Mouse (Mus musculus) lung, postnatal 0 days (tissue): Measurements from ENCODE around the gene Uck2.

Experiments used
- CTCF ChIP-seq: IDR thresholded peaks from 2 replicates; pipeline ENCODE4 v1.5.1; 2016; ENCODE audit warnings: antibody characterized with exemption, mild to moderate bottlenecking
- EP300 ChIP-seq: IDR thresholded peaks from 2 replicates; pipeline ENCODE4 v1.6.1; 2016; ENCODE audit warnings: antibody characterized with exemption, mild to moderate bottlenecking, control low read depth

DNA sequence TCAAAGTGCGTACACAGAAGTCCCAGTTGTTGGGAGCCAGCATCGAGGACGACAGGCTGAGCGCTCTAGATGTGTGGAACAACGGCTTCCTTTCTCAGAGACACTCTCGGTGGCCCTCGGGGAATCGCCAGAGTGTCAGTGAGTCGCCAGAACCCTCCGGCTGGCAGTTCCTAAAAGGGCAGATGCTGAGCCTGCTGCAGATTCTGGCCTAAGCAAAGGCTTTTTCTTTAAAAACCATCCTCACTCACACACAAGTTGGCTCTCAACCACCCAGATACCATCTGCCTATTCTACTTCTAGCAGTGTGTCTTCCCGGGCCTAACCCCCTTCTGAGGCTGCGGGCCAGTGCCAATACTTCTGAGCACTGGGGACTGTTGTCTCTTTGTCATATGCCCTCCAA, 45.2 kb downstream of the Uck2 start:
- TF ChIP-seq CTCF (no peak), EP300 (no peak)
